Mouse (Mus musculus) liver, embryonic 12.5 days (tissue): ENCODE data around the gene Zfp410. TPM values are rescaled to one million over a fixed set of nuclear protein-coding genes. Genes with fewer than 3 reads are reported as not detected.
A peak's percentile ranks its signal among the peaks of the same experiment; 100 is the strongest.
"Not testable (repeated sequence)": the region's sequence is repeated elsewhere in the genome, so short reads cannot be mapped to it uniquely, and the experiment has no call there.

Source experiments
- ATAC-seq: fragments of 200-750 bp; cut with Nextera tagmentation; 2 replicates; pipeline ENCODE4 v1.8.0; 2017; ENCODE audit warnings: moderate number of reproducible peaks, mild to moderate bottlenecking, moderate library complexity
- H3K27ac ChIP-seq: fragments of 300-500 bp; sonication (generic); 2 replicates; pipeline ENCODE4 v1.5.1; 2016; ENCODE audit warnings: mild to moderate bottlenecking
- H3K27me3 ChIP-seq: fragments of 300-500 bp; sonication (generic); replicated peaks from 2 replicates; pipeline ENCODE4 v1.6.1; 2016; ENCODE audit warnings: mild to moderate bottlenecking, moderate library complexity
- H3K36me3 ChIP-seq: fragments of 300-500 bp; sonication (generic); 2 replicates; pipeline ENCODE4 v1.6.1; 2016; ENCODE audit warnings: mild to moderate bottlenecking, moderate library complexity
- H3K4me1 ChIP-seq: fragments of 300-500 bp; sonication (generic); 2 replicates; pipeline ENCODE4 v1.6.1; 2016
- H3K4me2 ChIP-seq: fragments of 300-500 bp; sonication (generic); 2 replicates; pipeline ENCODE4 v1.6.1; 2016; ENCODE audit warnings: mild to moderate bottlenecking, moderate library complexity
- H3K4me3 ChIP-seq: fragments of 300-500 bp; sonication (generic); 2 replicates; pipeline ENCODE4 v1.5.1; 2016; ENCODE audit warnings: mild to moderate bottlenecking, moderate library complexity
- H3K9ac ChIP-seq: fragments of 300-500 bp; sonication (generic); 2 replicates; pipeline ENCODE4 v1.6.1; 2016; ENCODE audit warnings: mild to moderate bottlenecking, moderate library complexity
- H3K9me3 ChIP-seq: fragments of 300-500 bp; sonication (generic); replicated peaks from 2 replicates; pipeline ENCODE4 v1.6.1; 2016; ENCODE audit warnings: mild to moderate bottlenecking, moderate library complexity
- WGBS: fragments of 180-500 bp; shearing (Covaris S2); methylation state at CpG from one replicate; pipeline ENCODE4 v1.1.7; 2016; ENCODE audit not compliant: insufficient replicate concordance; 5-methylcytosine and 5-hydroxymethylcytosine counted together
- polyA plus RNA-seq: library from polyadenylated mRNA; unstranded; fragments of >200 nt; fragmentation: Nextera tagmentation; extraction: Ambion mirVana; gene quantifications from 2 replicates; pipeline ENCODE4 v1.2.1, GENCODE M21; 2016

Gene Zfp410
- polyA plus RNA-seq, 1 experiment from 2014 or later, result 51.9 TPM

GRCm38 (mm10) chr12:84297851-84298250 lies 18.8 kb upstream of the Zfp410 start:
- WGBS, result 87% methylated on average over 6 of the region's 6 CpGs
- H3K36me3 ChIP-seq, result peaks cover 91% of the 10 kb centered on the region
- no peak overlapping the region for H3K9ac ChIP-seq
- no peak for ATAC-seq
- peaks cover 9% of the 10 kb centered on the region for H3K4me1 ChIP-seq
- H3K4me2 ChIP-seq, result no peak overlapping the region
- no peaks in the 10 kb centered on the region for H3K27me3 ChIP-seq
- no peak overlapping the region for H3K4me3 ChIP-seq
- H3K9me3 ChIP-seq, result no peaks in the 10 kb centered on the region
- no peak overlapping the region for H3K27ac ChIP-seq

- ATAC-seq, result peak; percentile 87
- Histone ChIP-seq H3K27ac (peak overlapping the region; percentile 51; the same call in 1 of the 2 replicates), H3K4me2 (no peak overlapping the region), H3K9me3 (no peaks in the 10 kb centered on the region), H3K4me3 (no peak overlapping the region), H3K27me3 (no peaks in the 10 kb centered on the region), H3K36me3 (peaks cover 90% of the 10 kb centered on the region), H3K4me1 (peaks cover 9% of the 10 kb centered on the region), H3K9ac (no peak overlapping the region)
- 75% methylated on average over 2 of the region's 2 CpGs for WGBS
Measured at GRCm38 (mm10) chr12:84299265-84299664, 17.4 kb upstream of the Zfp410 start.

- H3K4me3 ChIP-seq, result no peak overlapping the region
- H3K36me3 ChIP-seq, result peaks cover 82% of the 10 kb centered on the region
- no peaks in the 10 kb centered on the region for H3K27me3 ChIP-seq
- no peaks in the 10 kb centered on the region for H3K9me3 ChIP-seq
- H3K9ac ChIP-seq, result no peak overlapping the region
- no peak overlapping the region for H3K27ac ChIP-seq
- ATAC-seq, result no peak
- H3K4me2 ChIP-seq, result no peak overlapping the region
- WGBS, result 83% methylated on average over 5 of the region's 5 CpGs
- peaks cover 7% of the 10 kb centered on the region for H3K4me1 ChIP-seq
Measured at GRCm38 (mm10) chr12:84304101-84304500, 12.6 kb upstream of the Zfp410 start.

GRCm38 (mm10) chr12:84304554-84304953 lies 12.1 kb upstream of the Zfp410 start:
- no peak overlapping the region for H3K4me2 ChIP-seq
- H3K9ac ChIP-seq, result no peak overlapping the region
- no peak for ATAC-seq
- 53% methylated on average over 1 of the region's 1 CpGs for WGBS
- H3K4me3 ChIP-seq, result no peak overlapping the region
- H3K9me3 ChIP-seq, result no peaks in the 10 kb centered on the region
- peaks cover 82% of the 10 kb centered on the region for H3K36me3 ChIP-seq
- no peak overlapping the region for H3K27ac ChIP-seq
- peaks cover 2% of the 10 kb centered on the region for H3K4me1 ChIP-seq
- no peaks in the 10 kb centered on the region for H3K27me3 ChIP-seq

- Histone ChIP-seq H3K4me1 (peaks cover 14% of the 10 kb centered on the region), H3K9me3 (no peaks in the 10 kb centered on the region), H3K27ac (no peak overlapping the region), H3K36me3 (peaks cover 55% of the 10 kb centered on the region), H3K4me3 (no peak overlapping the region), H3K9ac (no peak overlapping the region), H3K27me3 (no peaks in the 10 kb centered on the region), H3K4me2 (no peak overlapping the region)
- ATAC-seq, result no peak
- WGBS, result 76% methylated on average over 4 of the region's 5 CpGs
Measured at GRCm38 (mm10) chr12:84311306-84311705, 5.3 kb upstream of the Zfp410 start.

- Histone ChIP-seq H3K27ac (peak overlapping the region; percentile 91), H3K36me3 (peaks cover 24% of the 10 kb centered on the region), H3K9ac (peak overlapping the region; percentile 99), H3K9me3 (no peaks in the 10 kb centered on the region), H3K4me1 (peaks cover 49% of the 10 kb centered on the region), H3K4me2 (peak overlapping the region; percentile 77), H3K4me3 (peak overlapping the region; percentile 98), H3K27me3 (no peaks in the 10 kb centered on the region)
- ATAC-seq, result no peak
- 41% methylated on average over 7 of the region's 7 CpGs for WGBS
Measured at GRCm38 (mm10) chr12:84316006-84316405, 646 bp upstream of the Zfp410 start.

GRCm38 (mm10) chr12:84327111-84327512 lies 10.5 kb downstream of the Zfp410 start:
- Histone ChIP-seq H3K4me1 (0 out of 2 replicates have a peak, but pooled peaks cover 6% of the 10 kb centered on the region), H3K27me3 (no peaks in the 10 kb centered on the region), H3K9ac (no peak overlapping the region), H3K9me3 (no peaks in the 10 kb centered on the region), H3K4me2 (no peak overlapping the region), H3K4me3 (no peak overlapping the region), H3K27ac (no peak overlapping the region), H3K36me3 (peaks cover 83% of the 10 kb centered on the region)
- 64% methylated on average over 4 of the region's 4 CpGs for WGBS
- ATAC-seq, result no peak

- Histone ChIP-seq H3K27ac (0 out of 2 replicates have a peak overlapping the region, but pooled peaks have one; percentile 20), H3K4me3 (no peak overlapping the region), H3K9ac (no peak overlapping the region), H3K4me1 (no peaks in the 10 kb centered on the region), H3K27me3 (no peaks in the 10 kb centered on the region), H3K4me2 (no peak overlapping the region), H3K9me3 (no peaks in the 10 kb centered on the region), H3K36me3 (peaks cover 97% of the 10 kb centered on the region)
- ATAC-seq, result no peak
- 51% methylated on average over 11 of the region's 11 CpGs for WGBS
Measured at GRCm38 (mm10) chr12:84336963-84337625, 20.4 kb downstream of the Zfp410 start.

GRCm38 (mm10) chr12:84347192-84347591 lies 30.5 kb downstream of the Zfp410 start:
- Histone ChIP-seq H3K27ac (no peak overlapping the region), H3K9ac (no peak overlapping the region), H3K9me3 (no peaks in the 10 kb centered on the region), H3K27me3 (no peaks in the 10 kb centered on the region), H3K4me1 (0 out of 2 replicates have a peak, but pooled peaks cover 4% of the 10 kb centered on the region), H3K36me3 (peaks cover 55% of the 10 kb centered on the region), H3K4me2 (no peak overlapping the region), H3K4me3 (no peak overlapping the region)
- peak; percentile 59; the same call in 1 of the 2 replicates for ATAC-seq
- 57% methylated on average over 2 of the region's 2 CpGs for WGBS

- not testable (repeated sequence) for ATAC-seq
- Histone ChIP-seq H3K4me1 (peaks cover 60% of the 10 kb centered on the region), H3K4me2 (peak overlapping the region; percentile 50)
Measured at GRCm38 (mm10) chr12:84358699-84359098, 42.0 kb downstream of the Zfp410 start.

GRCm38 (mm10) chr12:84361555-84362489 lies 45.2 kb downstream of the Zfp410 start, which contains the start of the genes Coq6 and Fam161b:
Gene Coq6 (plus strand): TSS chr12:84361657.
Gene Fam161b (minus strand): TSS chr12:84361833.
- Histone ChIP-seq H3K9me3 (no peaks in the 10 kb centered on the region), H3K27ac (peak within 1 kb of the TSS; percentile 77), H3K27me3 (no peaks in the 10 kb centered on the region), H3K4me1 (peaks cover 71% of the 10 kb centered on the region), H3K4me3 (peak within 1 kb of the TSS; percentile 93), H3K36me3 (peaks cover 6% of the 10 kb centered on the region), H3K9ac (peak within 1 kb of the TSS; percentile 85), H3K4me2 (peak within 1 kb of the TSS; percentile 80)
- under 1% methylated on average over 51 of the region's 51 CpGs for WGBS
- peak; percentile 95 for ATAC-seq

More at GRCm38 (mm10) chr12:84358699-84359098, 42.0 kb downstream of the Zfp410 start:
- not testable (repeated sequence) for H3K9me3 ChIP-seq, H3K27me3 ChIP-seq
- Histone ChIP-seq H3K36me3 (peaks cover 27% of the 10 kb centered on the region), H3K4me3 (0 out of 2 replicates have a peak overlapping the region, but pooled peaks have one; percentile 4), H3K9ac (peak overlapping the region; percentile 25; the same call in 1 of the 2 replicates), H3K27ac (peak overlapping the region; percentile 79)
- 32% methylated on average over 2 of the region's 2 CpGs for WGBS

- peaks cover 11% of the 10 kb centered on the region for H3K36me3 ChIP-seq
- H3K9me3 ChIP-seq, result no peaks in the 10 kb centered on the region
- ATAC-seq, result no peak
- 33% methylated on average over 2 of the region's 2 CpGs for WGBS
- H3K27me3 ChIP-seq, result no peaks in the 10 kb centered on the region
- peak overlapping the region; percentile 93 for H3K4me3 ChIP-seq
- peaks cover 65% of the 10 kb centered on the region for H3K4me1 ChIP-seq
- peak overlapping the region; percentile 85 for H3K9ac ChIP-seq
- H3K27ac ChIP-seq, result no peak overlapping the region
- H3K4me2 ChIP-seq, result peak overlapping the region; percentile 80
Measured at GRCm38 (mm10) chr12:84362872-84363271, 46.2 kb downstream of the Zfp410 start.
